Mouse (Mus musculus): ENCODE data around the gene C2cd2l. TPM values are rescaled to one million over a fixed set of nuclear protein-coding genes. Genes with fewer than 3 reads are reported as not detected.

Gene C2cd2l
- total and polyA plus RNA-seq, 3 experiments = 14.4 to 29.9 (median 15.7) TPM

DNA sequence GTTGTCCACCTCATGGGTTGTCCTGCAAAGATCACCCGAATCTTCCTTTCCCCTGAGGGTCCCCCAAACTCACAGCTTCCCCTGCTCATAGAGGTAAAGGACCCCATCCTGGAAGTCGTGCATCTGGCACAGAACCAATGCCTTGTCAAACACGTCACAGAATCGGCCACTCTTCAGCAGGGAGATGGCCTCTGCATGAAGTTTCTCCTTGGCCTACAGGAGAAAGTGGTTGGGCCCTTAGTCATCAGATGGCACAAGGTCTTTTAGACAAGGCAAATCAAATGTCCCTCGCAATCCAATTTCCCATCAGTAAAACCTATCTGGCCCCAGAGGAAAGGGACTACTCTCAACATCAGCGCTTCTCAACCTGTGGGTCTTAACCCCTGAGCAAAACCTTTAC is 33.1 kb upstream of the C2cd2l start:
- no peak overlapping the region for H3K27ac ChIP-seq
- H3K4me3 ChIP-seq = no peak overlapping the region
- WGBS = 83% methylated on average over 6 of the region's 6 CpGs
- intact Hi-C loops (cut with DNase I) = no loop called here
- no peaks in the 10 kb centered on the region for H3K36me3 ChIP-seq (ENCODE audit: control insufficient read depth, insufficient read depth, low read length)
- no peak for DNase-seq
- no peaks in the 10 kb centered on the region for H3K4me1 ChIP-seq (ENCODE audit: control insufficient read depth, insufficient read depth, low read length)
- H3K27me3 ChIP-seq (ENCODE audit: control insufficient read depth, insufficient read depth, low read length) = no peaks in the 10 kb centered on the region
- H3K9ac ChIP-seq (ENCODE audit: low read depth, low read length) = no peak overlapping the region
- TF ChIP-seq CTCF (IDR thresholded peaks at IDR 0.05) = no peak
- TF ChIP-seq POLR2A (IDR thresholded peaks at IDR 0.05; ENCODE audit: insufficient read depth, low read depth, low read length) = no peak
- TF ChIP-seq EP300 (IDR thresholded peaks at IDR 0.05; ENCODE audit: insufficient read depth, low read depth, low read length) = no peak
- no peaks in the 10 kb centered on the region for H3K79me2 ChIP-seq (replicated peaks; ENCODE audit: control insufficient read depth, insufficient read depth, low read length)

GRCm38 (mm10) chr9:44352337-44352736 is 32.3 kb upstream of the C2cd2l start:
- WGBS = 88% methylated on average over 10 of the region's 10 CpGs
- no peak overlapping the region for H3K27ac ChIP-seq
- H3K4me3 ChIP-seq = no peak overlapping the region
- H3K79me2 ChIP-seq (replicated peaks; ENCODE audit: control insufficient read depth, insufficient read depth, low read length) = no peaks in the 10 kb centered on the region
- H3K36me3 ChIP-seq (ENCODE audit: control insufficient read depth, insufficient read depth, low read length) = no peaks in the 10 kb centered on the region
- H3K9ac ChIP-seq (ENCODE audit: low read depth, low read length) = no peak overlapping the region
- H3K27me3 ChIP-seq (ENCODE audit: control insufficient read depth, insufficient read depth, low read length) = no peaks in the 10 kb centered on the region
- TF ChIP-seq POLR2A (IDR thresholded peaks at IDR 0.05; ENCODE audit: insufficient read depth, low read depth, low read length) (no peak), EP300 (IDR thresholded peaks at IDR 0.05; ENCODE audit: insufficient read depth, low read depth, low read length) (no peak), CTCF (IDR thresholded peaks at IDR 0.05) (no peak)
- H3K4me1 ChIP-seq (ENCODE audit: control insufficient read depth, insufficient read depth, low read length) = no peaks in the 10 kb centered on the region
- intact Hi-C loops (cut with DNase I) = no loop called here
- DNase-seq = no peak

DNA sequence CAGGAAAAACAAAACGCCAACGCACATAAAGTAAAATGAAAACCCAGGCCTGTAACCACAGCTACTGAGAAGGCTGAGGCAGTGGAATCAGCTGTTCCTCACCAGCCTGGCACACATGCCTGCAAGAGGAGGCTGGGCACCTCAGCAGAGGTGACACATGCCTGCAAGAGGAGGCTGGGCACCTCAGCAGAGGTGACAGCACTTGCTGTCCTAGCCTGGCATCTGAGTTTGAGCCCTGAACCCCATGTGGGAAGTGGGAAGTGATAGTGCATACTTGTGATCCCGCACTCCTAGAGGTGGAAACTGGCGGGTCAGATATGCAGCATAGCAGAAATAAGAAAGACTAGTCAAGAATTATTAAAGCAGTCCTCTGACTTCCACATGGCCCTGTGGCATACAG is 31.3 kb upstream of the C2cd2l start:
- no peak for TF ChIP-seq EP300 (IDR thresholded peaks at IDR 0.05; ENCODE audit: insufficient read depth, low read depth, low read length)
- TF ChIP-seq POLR2A (IDR thresholded peaks at IDR 0.05; ENCODE audit: insufficient read depth, low read depth, low read length) = no peak
- no peak for TF ChIP-seq CTCF (IDR thresholded peaks at IDR 0.05)
- DNase-seq = no peak
- 95% methylated on average over 4 of the region's 4 CpGs for WGBS

GRCm38 (mm10) chr9:44348546-44348945 is 28.5 kb upstream of the C2cd2l start:
- Histone ChIP-seq H3K4me3 (no peak overlapping the region), H3K36me3 (ENCODE audit: control insufficient read depth, insufficient read depth, low read length) (no peaks in the 10 kb centered on the region), H3K27ac (no peak overlapping the region), H3K27me3 (ENCODE audit: control insufficient read depth, insufficient read depth, low read length) (no peaks in the 10 kb centered on the region), H3K4me1 (ENCODE audit: control insufficient read depth, insufficient read depth, low read length) (no peaks in the 10 kb centered on the region), H3K79me2 (replicated peaks; ENCODE audit: control insufficient read depth, insufficient read depth, low read length) (no peaks in the 10 kb centered on the region), H3K9ac (ENCODE audit: low read depth, low read length) (no peak overlapping the region)
- DNase-seq = no peak
- 99% methylated on average over 4 of the region's 4 CpGs for WGBS
- TF ChIP-seq CTCF (IDR thresholded peaks at IDR 0.05) = peak; percentile 30
- TF ChIP-seq POLR2A (IDR thresholded peaks at IDR 0.05; ENCODE audit: insufficient read depth, low read depth, low read length) = no peak
- no peak for TF ChIP-seq EP300 (IDR thresholded peaks at IDR 0.05; ENCODE audit: insufficient read depth, low read depth, low read length)
- intact Hi-C loops (cut with DNase I) = no loop called here

More for the DNA sequence above, 31.3 kb upstream of the C2cd2l start:
- H3K4me3 ChIP-seq = no peak overlapping the region
- no peaks in the 10 kb centered on the region for H3K4me1 ChIP-seq (ENCODE audit: control insufficient read depth, insufficient read depth, low read length)
- H3K27ac ChIP-seq = no peak overlapping the region
- intact Hi-C loops (cut with DNase I) = no loop called here
- H3K36me3 ChIP-seq (ENCODE audit: control insufficient read depth, insufficient read depth, low read length) = no peaks in the 10 kb centered on the region
- no peaks in the 10 kb centered on the region for H3K79me2 ChIP-seq (replicated peaks; ENCODE audit: control insufficient read depth, insufficient read depth, low read length)
- no peak overlapping the region for H3K9ac ChIP-seq (ENCODE audit: low read depth, low read length)
- H3K27me3 ChIP-seq (ENCODE audit: control insufficient read depth, insufficient read depth, low read length) = no peaks in the 10 kb centered on the region

DNA sequence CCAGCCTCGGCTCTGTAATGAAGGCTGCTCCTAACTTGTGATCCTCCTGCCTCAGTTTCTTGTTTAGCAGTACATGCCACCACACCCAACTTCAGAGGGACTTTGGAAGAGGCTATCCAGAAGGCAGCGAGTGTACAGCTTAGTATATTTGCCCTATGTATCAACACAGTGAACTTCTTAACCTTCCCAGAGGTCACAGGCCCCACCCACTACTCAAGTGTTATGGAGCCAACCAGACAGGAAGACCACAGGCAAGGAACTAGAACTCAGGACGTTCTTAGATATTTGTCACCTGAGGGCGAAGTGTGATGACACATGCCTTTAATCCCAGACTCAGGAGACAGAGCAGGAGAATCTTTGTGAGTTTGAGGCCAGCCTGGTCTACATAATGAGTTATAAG is 27.5 kb upstream of the C2cd2l start:
- TF ChIP-seq POLR2A (IDR thresholded peaks at IDR 0.05; ENCODE audit: insufficient read depth, low read depth, low read length) = no peak
- no peak for TF ChIP-seq CTCF (IDR thresholded peaks at IDR 0.05)
- no peak for TF ChIP-seq EP300 (IDR thresholded peaks at IDR 0.05; ENCODE audit: insufficient read depth, low read depth, low read length)
- no peak overlapping the region for H3K27ac ChIP-seq
- H3K27me3 ChIP-seq (ENCODE audit: control insufficient read depth, insufficient read depth, low read length) = no peaks in the 10 kb centered on the region
- H3K4me3 ChIP-seq = no peak overlapping the region
- peaks cover 3% of the 10 kb centered on the region for H3K4me1 ChIP-seq (ENCODE audit: control insufficient read depth, insufficient read depth, low read length)
- intact Hi-C loops (cut with DNase I) = no loop called here
- 80% methylated on average over 4 of the region's 4 CpGs for WGBS
- DNase-seq = no peak
- no peaks in the 10 kb centered on the region for H3K36me3 ChIP-seq (ENCODE audit: control insufficient read depth, insufficient read depth, low read length)
- H3K9ac ChIP-seq (ENCODE audit: low read depth, low read length) = no peak overlapping the region
- H3K79me2 ChIP-seq (replicated peaks; ENCODE audit: control insufficient read depth, insufficient read depth, low read length) = no peaks in the 10 kb centered on the region

DNA sequence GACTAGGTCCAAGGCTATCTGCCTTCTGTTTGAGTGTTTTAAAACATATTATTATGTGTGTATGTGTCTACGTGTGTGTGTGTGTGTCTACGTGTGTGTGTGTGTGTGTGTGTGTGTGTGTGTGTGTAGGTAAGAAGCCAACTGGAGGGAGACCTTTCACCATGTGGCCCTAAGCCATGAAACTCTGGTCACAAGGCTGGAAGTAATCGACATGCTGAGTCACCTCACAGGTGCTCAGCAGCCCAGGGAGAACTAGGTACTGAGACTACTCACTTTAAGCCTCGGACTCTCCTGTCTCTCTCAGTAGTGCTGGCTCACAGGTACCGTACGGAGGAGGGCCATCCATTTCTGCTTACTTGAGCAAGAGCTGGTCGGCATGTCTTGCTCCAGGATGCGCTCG is 27.1 kb upstream of the C2cd2l start:
- no peak for DNase-seq
- Histone ChIP-seq H3K9ac (ENCODE audit: low read depth, low read length) (no peak overlapping the region), H3K27me3 (ENCODE audit: control insufficient read depth, insufficient read depth, low read length) (no peaks in the 10 kb centered on the region), H3K4me1 (ENCODE audit: control insufficient read depth, insufficient read depth, low read length) (peaks cover 3% of the 10 kb centered on the region), H3K79me2 (replicated peaks; ENCODE audit: control insufficient read depth, insufficient read depth, low read length) (no peaks in the 10 kb centered on the region), H3K36me3 (ENCODE audit: control insufficient read depth, insufficient read depth, low read length) (no peaks in the 10 kb centered on the region), H3K4me3 (no peak overlapping the region), H3K27ac (no peak overlapping the region)
- WGBS = 92% methylated on average over 9 of the region's 9 CpGs
- intact Hi-C loops (cut with DNase I) = no loop called here
- TF ChIP-seq EP300 (IDR thresholded peaks at IDR 0.05; ENCODE audit: insufficient read depth, low read depth, low read length) (no peak), CTCF (IDR thresholded peaks at IDR 0.05) (no peak), POLR2A (IDR thresholded peaks at IDR 0.05; ENCODE audit: insufficient read depth, low read depth, low read length) (no peak)
